Mouse (Mus musculus) midbrain, postnatal 0 days (tissue): ENCODE results near the gene Lmtk3. TPM values are rescaled to one million over a fixed set of nuclear protein-coding genes. Genes with fewer than 3 reads are reported as not detected.
A peak's percentile ranks its signal among the peaks of the same experiment; 100 is the strongest.

Experiments
- ATAC-seq: fragments of 200-750 bp; cut with Nextera tagmentation; 2 replicates; pipeline ENCODE4 v1.8.0; 2017; ENCODE audit warnings: moderate number of reproducible peaks, mild to moderate bottlenecking, moderate TSS enrichment, moderate library complexity; ENCODE audit not compliant: low FRiP score
- DNase-seq: peaks from one replicate; pipeline ENCODE4 v3.0.0-alpha.2; 2015; ENCODE audit warnings: low spot score
- H3K27ac ChIP-seq: fragments of 300-500 bp; sonication (generic); 2 replicates; pipeline ENCODE4 v1.5.1; 2014; ENCODE audit warnings: low read depth, mild to moderate bottlenecking, low read length, mixed read lengths
- H3K27me3 ChIP-seq: fragments of 300-500 bp; sonication (generic); 2 replicates; pipeline ENCODE4 v1.6.1; 2014; ENCODE audit warnings: low read length, control low read depth, mixed read lengths; ENCODE audit not compliant: insufficient read depth
- H3K36me3 ChIP-seq: fragments of 300-500 bp; sonication (generic); 2 replicates; pipeline ENCODE4 v1.6.1; 2014; ENCODE audit warnings: low read length, control low read depth, mixed read lengths; ENCODE audit not compliant: insufficient read depth
- H3K4me1 ChIP-seq: fragments of 300-500 bp; sonication (generic); 2 replicates; pipeline ENCODE4 v1.6.1; 2014; ENCODE audit warnings: mild to moderate bottlenecking, control low read depth, antibody characterized with exemption, low read length, mixed read lengths; ENCODE audit not compliant: insufficient read depth
- H3K4me2 ChIP-seq: fragments of 300-500 bp; sonication (generic); 2 replicates; pipeline ENCODE4 v1.6.1; 2014; ENCODE audit warnings: low read depth, mild to moderate bottlenecking, low read length, mixed read lengths; ENCODE audit not compliant: poor library complexity, severe bottlenecking
- H3K4me3 ChIP-seq: fragments of 300-500 bp; sonication (generic); 2 replicates; pipeline ENCODE4 v1.5.1; 2014; ENCODE audit warnings: low read depth, mild to moderate bottlenecking, low read length, moderate library complexity
- H3K9ac ChIP-seq: fragments of 300-500 bp; sonication (generic); replicated peaks from 2 replicates; pipeline ENCODE4 v1.6.1; 2014; ENCODE audit warnings: mild to moderate bottlenecking, low read length, moderate library complexity, mixed read lengths; ENCODE audit not compliant: poor library complexity, severe bottlenecking
- H3K9me3 ChIP-seq: fragments of 300-500 bp; sonication (generic); 2 replicates; pipeline ENCODE4 v1.6.1; 2016; ENCODE audit warnings: low read length, control low read depth
- CTCF ChIP-seq: IDR thresholded peaks from 2 replicates; pipeline ENCODE4 v1.5.1; 2016; ENCODE audit warnings: antibody characterized with exemption, mild to moderate bottlenecking
- WGBS: fragments of 180-500 bp; shearing (Covaris S2); extraction: QIAGEN DNeasy Blood & Tissue Kit; methylation state at CpG from one replicate; pipeline ENCODE4 v1.1.7; 2014; 5-methylcytosine and 5-hydroxymethylcytosine counted together
- polyA plus RNA-seq: library from polyadenylated mRNA; unstranded; fragments of >200 nt; fragmentation: Nextera tagmentation; extraction: Ambion mirVana; gene quantifications from 2 replicates; pipeline ENCODE4 v1.2.1, GENCODE M21; 2015
- total RNA-seq: library from RNA; depleted of rRNA; stranded (reverse); fragments of >200 nt; gene quantifications from 2 replicates; pipeline ENCODE4 v1.2.3, GENCODE M21; 2014

Lmtk3 gene
- total and polyA plus RNA-seq, 2 experiments from 2014 or later, result 19.1 to 170 TPM

GRCm38 (mm10) chr7:45820913-45821312 lies 37.4 kb downstream of the Lmtk3 start:
- Histone ChIP-seq H3K4me3 (no peak overlapping the region), H3K4me1 (no peaks in the 10 kb centered on the region), H3K36me3 (peaks cover 22% of the 10 kb centered on the region), H3K27me3 (no peaks in the 10 kb centered on the region), H3K9ac (no peak overlapping the region), H3K27ac (no peak overlapping the region), H3K9me3 (no peaks in the 10 kb centered on the region), H3K4me2 (no peak overlapping the region)
- TF ChIP-seq CTCF, result no peak
- ATAC-seq, result no peak
- DNase-seq, result no peak

DNA sequence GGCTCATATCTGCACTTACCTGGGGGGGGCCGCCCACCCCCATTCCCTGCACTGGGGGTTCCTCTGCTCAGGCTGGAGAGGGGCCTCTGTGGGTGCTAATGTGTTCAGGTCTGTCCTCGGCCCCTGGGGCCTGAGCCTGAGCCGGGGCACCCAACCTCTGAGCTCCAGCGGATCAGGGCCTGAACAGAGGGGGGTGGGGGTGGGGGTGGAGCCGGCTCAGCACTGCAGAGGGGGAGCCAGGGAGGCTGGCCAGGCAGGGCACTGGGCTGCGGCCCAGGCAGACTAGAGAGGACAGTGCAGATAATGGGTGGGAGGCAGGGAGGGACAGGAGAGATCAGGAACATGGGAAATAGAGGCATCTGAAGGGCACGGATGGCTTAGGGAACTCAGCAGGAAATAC lies 41.1 kb downstream of the Lmtk3 start, which contains the start of gene Kcnj14:
TSS of gene Kcnj14 (minus strand) at position 185 of the 400 bp plus-strand sequence.
- no peaks in the 10 kb centered on the region; the same call in 1 of the 2 replicates for H3K4me1 ChIP-seq
- DNase-seq (no peak), ATAC-seq (no peak)
- no peaks in the 10 kb centered on the region for H3K27me3 ChIP-seq
- no peak within 1 kb of the TSS for H3K27ac ChIP-seq
- no peak for TF ChIP-seq CTCF
- WGBS, result 66% methylated on average over 7 of the region's 7 CpGs
- 0 out of 2 replicates have a peak within 1 kb of the TSS, but pooled peaks have one; percentile 4 for H3K9ac ChIP-seq
- no peak within 1 kb of the TSS for H3K4me3 ChIP-seq
- H3K9me3 ChIP-seq, result no peaks in the 10 kb centered on the region
- H3K36me3 ChIP-seq, result peaks cover 50% of the 10 kb centered on the region
- H3K4me2 ChIP-seq, result no peak within 1 kb of the TSS

GRCm38 (mm10) chr7:45826631-45827030 lies 43.1 kb downstream of the Lmtk3 start:
- no peak overlapping the region for H3K9ac ChIP-seq
- no peak for ATAC-seq
- DNase-seq, result no peak
- WGBS, result 93% methylated on average over 7 of the region's 7 CpGs
- peaks cover 50% of the 10 kb centered on the region for H3K36me3 ChIP-seq
- H3K27me3 ChIP-seq, result no peaks in the 10 kb centered on the region
- H3K9me3 ChIP-seq, result no peaks in the 10 kb centered on the region
- H3K4me3 ChIP-seq, result no peak overlapping the region
- no peak overlapping the region for H3K4me2 ChIP-seq
- H3K4me1 ChIP-seq, result peaks cover 3% of the 10 kb centered on the region; the same call in 1 of the 2 replicates
- no peak for TF ChIP-seq CTCF
- no peak overlapping the region for H3K27ac ChIP-seq

GRCm38 (mm10) chr7:45830427-45831127 lies 47.0 kb downstream of the Lmtk3 start, which contains the start of gene Grwd1:
Gene Grwd1 (minus strand): TSS chr7:45830944.
- peak; percentile 39 for TF ChIP-seq CTCF
- ATAC-seq, result peak; percentile 91
- Histone ChIP-seq H3K27me3 (peaks cover 25% of the 10 kb centered on the region), H3K9ac (peak within 1 kb of the TSS; percentile 58), H3K4me2 (peak within 1 kb of the TSS; percentile 88), H3K4me3 (peak within 1 kb of the TSS; percentile 79), H3K36me3 (peaks cover 45% of the 10 kb centered on the region), H3K4me1 (peaks cover 3% of the 10 kb centered on the region; the same call in 1 of the 2 replicates), H3K9me3 (no peaks in the 10 kb centered on the region), H3K27ac (peak within 1 kb of the TSS; percentile 77)
- peak; percentile 95 for DNase-seq
- WGBS, result under 1% methylated on average over 35 of the region's 35 CpGs

DNA sequence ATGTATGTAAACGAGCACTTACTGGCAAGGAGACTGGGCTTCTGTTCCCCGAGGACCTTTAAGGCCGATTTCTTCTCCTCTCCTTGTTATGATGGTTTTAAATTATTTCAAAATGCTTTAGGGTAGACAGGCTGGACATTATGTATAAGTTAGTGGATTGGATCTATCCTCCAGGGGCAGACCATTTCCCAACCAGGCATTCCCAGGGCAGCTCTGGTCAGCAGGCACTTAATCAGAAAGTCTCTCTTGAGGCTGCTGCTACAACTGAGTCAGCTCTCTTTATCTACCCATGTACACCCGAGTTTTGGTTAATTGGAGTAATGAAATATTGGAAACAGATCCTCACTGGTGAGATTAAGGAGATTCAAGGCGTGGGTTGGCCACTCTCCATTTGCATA lies 47.6 kb downstream of the Lmtk3 start:
- Histone ChIP-seq H3K4me3 (peak overlapping the region; percentile 79), H3K4me1 (peaks cover 3% of the 10 kb centered on the region; the same call in 1 of the 2 replicates), H3K27me3 (peaks cover 28% of the 10 kb centered on the region), H3K9me3 (no peaks in the 10 kb centered on the region), H3K4me2 (peak overlapping the region; percentile 88), H3K27ac (peak overlapping the region; percentile 77), H3K36me3 (peaks cover 42% of the 10 kb centered on the region), H3K9ac (0 out of 2 replicates have a peak overlapping the region, but pooled peaks have one; percentile 58)
- no peak for TF ChIP-seq CTCF
- WGBS, result 18% methylated on average over 5 of the region's 5 CpGs
- ATAC-seq (peak; percentile 11; the same call in 1 of the 2 replicates), DNase-seq (no peak)

GRCm38 (mm10) chr7:45832428-45832827 lies 48.9 kb downstream of the Lmtk3 start:
- 9% methylated on average over 28 of the region's 30 CpGs for WGBS
- peak overlapping the region; percentile 36; the same call in 1 of the 2 replicates for H3K4me2 ChIP-seq

More at GRCm38 (mm10) chr7:45832428-45832827, 48.9 kb downstream of the Lmtk3 start:
- TF ChIP-seq CTCF, result no peak
- DNase-seq, result no peak
- peaks cover 28% of the 10 kb centered on the region for H3K27me3 ChIP-seq
- peaks cover 3% of the 10 kb centered on the region; the same call in 1 of the 2 replicates for H3K4me1 ChIP-seq
- peaks cover 29% of the 10 kb centered on the region for H3K36me3 ChIP-seq
- no peak overlapping the region for H3K27ac ChIP-seq
- no peak for ATAC-seq
- peak overlapping the region; percentile 25; the same call in 1 of the 2 replicates for H3K4me3 ChIP-seq
- H3K9me3 ChIP-seq, result no peaks in the 10 kb centered on the region
- H3K9ac ChIP-seq, result no peak overlapping the region
